Mouse (Mus musculus) midbrain, embryonic 16.5 days (tissue): Measurements from ENCODE around the gene Olfr631. TPM values are rescaled to one million over a fixed set of nuclear protein-coding genes. Genes with fewer than 3 reads are reported as not detected.

Experiments used
- ATAC-seq: fragments of 200-750 bp; cut with Nextera tagmentation; 2 replicates; pipeline ENCODE4 v1.8.0; 2017; ENCODE audit warnings: moderate TSS enrichment
- H3K27ac ChIP-seq: fragments of 300-500 bp; sonication (generic); 2 replicates; pipeline ENCODE4 v1.5.1; 2014; ENCODE audit warnings: mild to moderate bottlenecking, low read length, mixed read lengths
- H3K27me3 ChIP-seq: fragments of 300-500 bp; sonication (generic); 2 replicates; pipeline ENCODE4 v1.6.1; 2014; ENCODE audit warnings: low read depth, low read length, mixed read lengths; ENCODE audit not compliant: control insufficient read depth, insufficient read depth
- H3K36me3 ChIP-seq: fragments of 300-500 bp; sonication (generic); 2 replicates; pipeline ENCODE4 v1.6.1; 2014; ENCODE audit warnings: mild to moderate bottlenecking, low read length, moderate library complexity, mixed read lengths; ENCODE audit not compliant: control insufficient read depth, insufficient read depth
- H3K4me1 ChIP-seq: fragments of 300-500 bp; sonication (generic); 2 replicates; pipeline ENCODE4 v1.6.1; 2014; ENCODE audit warnings: mild to moderate bottlenecking, low read length, mixed read lengths; ENCODE audit not compliant: control insufficient read depth, insufficient read depth
- H3K4me2 ChIP-seq: fragments of 300-500 bp; sonication (generic); 2 replicates; pipeline ENCODE4 v1.6.1; 2014; ENCODE audit warnings: mild to moderate bottlenecking, low read length, mixed read lengths
- H3K4me3 ChIP-seq: fragments of 300-500 bp; sonication (generic); 2 replicates; pipeline ENCODE4 v1.5.1; 2014; ENCODE audit warnings: low read depth, mild to moderate bottlenecking, low read length, moderate library complexity, mixed read lengths
- H3K9ac ChIP-seq: fragments of 300-500 bp; sonication (generic); 2 replicates; pipeline ENCODE4 v1.6.1; 2014; ENCODE audit warnings: low read depth, low read length, mixed read lengths
- H3K9me3 ChIP-seq: fragments of 300-500 bp; sonication (generic); replicated peaks from 2 replicates; pipeline ENCODE4 v1.6.1; 2014; ENCODE audit warnings: mild to moderate bottlenecking, low read length, mixed read lengths; ENCODE audit not compliant: control insufficient read depth, poor library complexity, severe bottlenecking
- WGBS: fragments of 180-500 bp; shearing (Covaris S2); extraction: QIAGEN DNeasy Blood & Tissue Kit; methylation state at CpG from one replicate; pipeline ENCODE4 v1.1.7; 2014; 5-methylcytosine and 5-hydroxymethylcytosine counted together
- polyA plus RNA-seq: library from polyadenylated mRNA; unstranded; fragments of >200 nt; fragmentation: Nextera tagmentation; extraction: Ambion mirVana; gene quantifications from 2 replicates; pipeline ENCODE4 v1.2.1, GENCODE M21; 2015

The Olfr631 gene
- not detected in 2 replicates for polyA plus RNA-seq

GRCm38 (mm10) chr7:103928525-103928924 lies at the start of gene Olfr631:
Gene Olfr631, plus strand, starts transcription at chr7:103928825.
- ATAC-seq: no peak
- Histone ChIP-seq H3K4me1 (no peaks in the 10 kb centered on the region), H3K27me3 (no peaks in the 10 kb centered on the region), H3K27ac (no peak within 1 kb of the TSS), H3K4me3 (no peak within 1 kb of the TSS), H3K9ac (no peak within 1 kb of the TSS), H3K36me3 (no peaks in the 10 kb centered on the region), H3K9me3 (no peaks in the 10 kb centered on the region), H3K4me2 (no peak within 1 kb of the TSS)

GRCm38 (mm10) chr7:103886152-103886551 lies 42.5 kb upstream of the Olfr631 start, which contains the start of gene Olfr66:
Gene Olfr66, minus strand, starts transcription at chr7:103886252.
- no peak within 1 kb of the TSS for H3K9ac ChIP-seq
- no peak within 1 kb of the TSS for H3K4me2 ChIP-seq
- ATAC-seq: no peak
- no peaks in the 10 kb centered on the region for H3K36me3 ChIP-seq
- no peaks in the 10 kb centered on the region for H3K4me1 ChIP-seq
- H3K9me3 ChIP-seq: no peaks in the 10 kb centered on the region
- H3K27me3 ChIP-seq: no peaks in the 10 kb centered on the region
- no peak within 1 kb of the TSS for H3K27ac ChIP-seq
- no peak within 1 kb of the TSS for H3K4me3 ChIP-seq

- no peak within 1 kb of the TSS for H3K4me2 ChIP-seq
- no peak within 1 kb of the TSS for H3K4me3 ChIP-seq
- H3K9ac ChIP-seq: no peak within 1 kb of the TSS
- H3K27me3 ChIP-seq: no peaks in the 10 kb centered on the region
- 0 out of 2 replicates have a peak, but pooled peaks cover 3% of the 10 kb centered on the region for H3K9me3 ChIP-seq
- H3K36me3 ChIP-seq: no peaks in the 10 kb centered on the region
- WGBS: 85% methylated on average over 1 of the region's 1 CpGs
- H3K4me1 ChIP-seq: no peaks in the 10 kb centered on the region
- H3K27ac ChIP-seq: no peak within 1 kb of the TSS
- ATAC-seq: no peak
Measured at GRCm38 (mm10) chr7:103894385-103894784, 34.2 kb upstream of the Olfr631 start, which contains the start of gene Olfr64. Gene Olfr64, minus strand, starts transcription at chr7:103894485.

GRCm38 (mm10) chr7:103903187-103903586 lies 25.4 kb upstream of the Olfr631 start, which contains the start of gene Olfr65:
Gene Olfr65, plus strand, starts transcription at chr7:103903487.
- no peaks in the 10 kb centered on the region for H3K4me1 ChIP-seq
- no peak for ATAC-seq
- H3K4me3 ChIP-seq: no peak within 1 kb of the TSS
- WGBS: 77% methylated on average over 2 of the region's 2 CpGs
- no peaks in the 10 kb centered on the region for H3K27me3 ChIP-seq
- 0 out of 2 replicates have a peak, but pooled peaks cover 3% of the 10 kb centered on the region for H3K9me3 ChIP-seq
- no peak within 1 kb of the TSS for H3K27ac ChIP-seq
- H3K9ac ChIP-seq: no peak within 1 kb of the TSS
- no peaks in the 10 kb centered on the region for H3K36me3 ChIP-seq
- no peak within 1 kb of the TSS for H3K4me2 ChIP-seq

GRCm38 (mm10) chr7:103910047-103910446 lies 18.6 kb upstream of the Olfr631 start:
- WGBS: 51% methylated on average over 3 of the region's 3 CpGs

GRCm38 (mm10) chr7:103912969-103913511 lies 15.6 kb upstream of the Olfr631 start:
- Histone ChIP-seq H3K4me2 (no peak overlapping the region), H3K4me1 (no peaks in the 10 kb centered on the region), H3K9me3 (no peaks in the 10 kb centered on the region), H3K27ac (no peak overlapping the region), H3K4me3 (no peak overlapping the region), H3K27me3 (no peaks in the 10 kb centered on the region), H3K9ac (no peak overlapping the region), H3K36me3 (no peaks in the 10 kb centered on the region)
- no peak for ATAC-seq
- WGBS: 50% methylated on average over 8 of the region's 8 CpGs

More at GRCm38 (mm10) chr7:103910047-103910446, 18.6 kb upstream of the Olfr631 start:
- Histone ChIP-seq H3K36me3 (no peaks in the 10 kb centered on the region), H3K27ac (no peak overlapping the region), H3K27me3 (no peaks in the 10 kb centered on the region), H3K4me1 (no peaks in the 10 kb centered on the region), H3K4me2 (no peak overlapping the region), H3K9me3 (no peaks in the 10 kb centered on the region), H3K9ac (no peak overlapping the region), H3K4me3 (no peak overlapping the region)
- no peak for ATAC-seq

- H3K4me1 ChIP-seq: no peaks in the 10 kb centered on the region
- H3K9ac ChIP-seq: no peak overlapping the region
- H3K4me3 ChIP-seq: no peak overlapping the region
- H3K27ac ChIP-seq: no peak overlapping the region
- no peaks in the 10 kb centered on the region for H3K27me3 ChIP-seq
- H3K4me2 ChIP-seq: no peak overlapping the region
- H3K9me3 ChIP-seq: no peaks in the 10 kb centered on the region
- H3K36me3 ChIP-seq: no peaks in the 10 kb centered on the region
- ATAC-seq: no peak
Measured at GRCm38 (mm10) chr7:103915338-103915737, 13.3 kb upstream of the Olfr631 start.

- WGBS: 79% methylated on average over 2 of the region's 2 CpGs
- no peak within 1 kb of the TSS for H3K27ac ChIP-seq
- ATAC-seq: no peak
- H3K36me3 ChIP-seq: no peaks in the 10 kb centered on the region
- no peaks in the 10 kb centered on the region for H3K27me3 ChIP-seq
- H3K4me1 ChIP-seq: no peaks in the 10 kb centered on the region
- no peak within 1 kb of the TSS for H3K4me3 ChIP-seq
- no peaks in the 10 kb centered on the region for H3K9me3 ChIP-seq
- no peak within 1 kb of the TSS for H3K4me2 ChIP-seq
- no peak within 1 kb of the TSS for H3K9ac ChIP-seq
Measured at GRCm38 (mm10) chr7:103934264-103934663, 5.6 kb downstream of the Olfr631 start, which contains the start of gene Olfr632. Gene Olfr632, plus strand, starts transcription at chr7:103934347.

- Histone ChIP-seq H3K27ac (no peak overlapping the region), H3K9ac (no peak overlapping the region), H3K4me1 (no peaks in the 10 kb centered on the region), H3K27me3 (no peaks in the 10 kb centered on the region), H3K9me3 (no peaks in the 10 kb centered on the region), H3K4me3 (no peak overlapping the region), H3K4me2 (no peak overlapping the region), H3K36me3 (no peaks in the 10 kb centered on the region)
- ATAC-seq: no peak
- 23% methylated on average over 2 of the region's 2 CpGs for WGBS
Measured at GRCm38 (mm10) chr7:103942730-103943129, 14.1 kb downstream of the Olfr631 start.
